Mouse (Mus musculus): ENCODE measurements around the gene Tub. TPM values are rescaled to one million over a fixed set of nuclear protein-coding genes. Genes with fewer than 3 reads are reported as not detected.

Gene Tub
- total and polyA plus RNA-seq, 2 experiments, result under 0.01 TPM; not detected in 1

DNA sequence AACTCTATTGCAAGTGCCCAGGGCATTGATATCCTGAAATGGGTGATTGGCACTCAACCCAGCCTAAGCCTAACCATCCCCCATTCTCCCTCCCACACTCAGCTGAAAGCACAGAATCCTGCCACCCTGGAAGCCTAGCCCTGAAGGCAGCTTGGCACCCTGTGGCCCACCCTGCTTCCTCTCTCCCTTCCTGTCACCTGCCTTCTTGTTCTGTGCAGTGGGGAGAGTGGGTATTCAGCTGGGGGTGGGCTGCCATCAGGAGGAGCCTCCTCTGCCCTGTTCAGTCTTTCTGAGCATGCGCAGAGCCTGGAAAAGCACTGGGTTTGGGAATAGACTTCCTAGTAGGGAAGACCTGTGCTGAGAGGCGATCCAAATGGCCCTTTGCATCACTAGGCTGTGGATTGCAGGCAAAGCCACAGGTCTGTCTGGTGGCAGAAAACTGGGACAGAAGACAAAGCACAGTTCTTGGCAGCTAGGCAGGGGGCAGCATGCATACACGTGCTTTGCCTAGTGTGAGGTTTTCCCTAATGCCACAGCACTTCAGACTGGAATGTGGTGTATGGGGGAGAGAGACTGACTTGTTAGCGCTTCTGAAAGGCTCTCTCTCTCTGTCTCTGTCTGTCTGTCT, 63.0 kb downstream of the Tub start:
- H3K36me3 ChIP-seq (ENCODE audit: control insufficient read depth, insufficient read depth, low read length), result no peaks in the 10 kb centered on the region
- H3K79me2 ChIP-seq (ENCODE audit: control insufficient read depth, insufficient read depth, low read length), result no peaks in the 10 kb centered on the region
- H3K9ac ChIP-seq (ENCODE audit: low read depth, low read length), result no peak overlapping the region
- H3K27me3 ChIP-seq (ENCODE audit: control insufficient read depth, insufficient read depth, low read length), result peaks cover 19% of the 10 kb centered on the region
- H3K4me3 ChIP-seq (ENCODE audit: insufficient read depth, low read depth, low read length), result no peak overlapping the region
- H3K27ac ChIP-seq (replicated peaks; ENCODE audit: insufficient read depth, low read depth, low read length), result no peak overlapping the region
- no peak for DNase-seq (ENCODE audit: extremely low read depth, low read depth, low spot score)
- 46% methylated on average over 4 of the region's 4 CpGs for WGBS
- TF ChIP-seq CTCF (IDR thresholded peaks at IDR 0.05; ENCODE audit: low read depth, low read length) (no peak), POLR2A (IDR thresholded peaks at IDR 0.05; ENCODE audit: extremely low read depth, insufficient read depth, low read length) (no peak)
- H3K4me1 ChIP-seq (ENCODE audit: control insufficient read depth, insufficient read depth, low read length), result no peaks in the 10 kb centered on the region

GRCm38 (mm10) chr7:109014851-109015250, 64.7 kb downstream of the Tub start:
- no peak overlapping the region for H3K9ac ChIP-seq (ENCODE audit: low read depth, low read length)
- H3K4me3 ChIP-seq (ENCODE audit: insufficient read depth, low read depth, low read length), result no peak overlapping the region
- H3K27ac ChIP-seq (replicated peaks; ENCODE audit: insufficient read depth, low read depth, low read length), result no peak overlapping the region
- H3K4me1 ChIP-seq (ENCODE audit: control insufficient read depth, insufficient read depth, low read length), result no peaks in the 10 kb centered on the region
- H3K27me3 ChIP-seq (ENCODE audit: control insufficient read depth, insufficient read depth, low read length), result peaks cover 17% of the 10 kb centered on the region
- no peaks in the 10 kb centered on the region for H3K79me2 ChIP-seq (ENCODE audit: control insufficient read depth, insufficient read depth, low read length)
- no peak for DNase-seq (ENCODE audit: extremely low read depth, low read depth, low spot score)
- TF ChIP-seq CTCF (IDR thresholded peaks at IDR 0.05; ENCODE audit: low read depth, low read length), result no peak
- TF ChIP-seq POLR2A (IDR thresholded peaks at IDR 0.05; ENCODE audit: extremely low read depth, insufficient read depth, low read length), result no peak
- 78% methylated on average over 7 of the region's 7 CpGs for WGBS
- no peaks in the 10 kb centered on the region for H3K36me3 ChIP-seq (ENCODE audit: control insufficient read depth, insufficient read depth, low read length)

DNA sequence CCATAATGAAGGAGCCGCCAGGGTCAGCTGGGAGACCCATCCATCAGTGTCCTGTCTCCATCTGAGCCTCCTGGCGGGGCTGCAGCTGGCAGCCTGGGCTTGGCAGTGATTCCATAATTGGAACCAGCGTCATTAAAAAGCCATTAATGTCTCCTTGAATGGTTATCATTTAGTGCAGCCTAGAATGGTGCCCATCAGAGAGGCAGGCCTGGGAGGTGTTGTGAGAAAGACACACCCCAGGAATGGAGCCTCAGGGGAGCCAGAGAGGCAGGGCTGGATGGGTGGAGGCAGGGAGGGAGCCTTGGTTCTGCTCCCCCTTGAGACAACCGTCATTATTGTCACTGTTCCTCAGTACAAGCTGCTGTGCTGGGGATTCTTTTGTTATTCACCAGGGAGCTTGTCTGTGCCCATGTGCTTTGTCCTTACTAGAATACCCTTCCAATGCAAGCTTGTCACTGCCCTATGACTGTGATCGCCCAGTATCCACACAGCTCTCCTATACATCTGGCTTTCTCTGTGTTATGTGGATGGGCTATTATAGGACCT, 66.3 kb downstream of the Tub start:
- H3K4me1 ChIP-seq (ENCODE audit: control insufficient read depth, insufficient read depth, low read length), result no peaks in the 10 kb centered on the region
- no peak overlapping the region for H3K4me3 ChIP-seq (ENCODE audit: insufficient read depth, low read depth, low read length)
- DNase-seq (ENCODE audit: extremely low read depth, low read depth, low spot score), result no peak
- H3K27ac ChIP-seq (replicated peaks; ENCODE audit: insufficient read depth, low read depth, low read length), result no peak overlapping the region
- 62% methylated on average over 5 of the region's 5 CpGs for WGBS
- H3K9ac ChIP-seq (ENCODE audit: low read depth, low read length), result no peak overlapping the region
- H3K79me2 ChIP-seq (ENCODE audit: control insufficient read depth, insufficient read depth, low read length), result no peaks in the 10 kb centered on the region
- TF ChIP-seq POLR2A (IDR thresholded peaks at IDR 0.05; ENCODE audit: extremely low read depth, insufficient read depth, low read length) (no peak), CTCF (IDR thresholded peaks at IDR 0.05; ENCODE audit: low read depth, low read length) (no peak)
- H3K36me3 ChIP-seq (ENCODE audit: control insufficient read depth, insufficient read depth, low read length), result no peaks in the 10 kb centered on the region
- peaks cover 3% of the 10 kb centered on the region; the same call in 1 of the 2 replicates for H3K27me3 ChIP-seq (ENCODE audit: control insufficient read depth, insufficient read depth, low read length)

GRCm38 (mm10) chr7:109019243-109019642, 69.1 kb downstream of the Tub start:
- no peak overlapping the region for H3K9ac ChIP-seq (ENCODE audit: low read depth, low read length)
- no peaks in the 10 kb centered on the region for H3K27me3 ChIP-seq (ENCODE audit: control insufficient read depth, insufficient read depth, low read length)
- TF ChIP-seq POLR2A (IDR thresholded peaks at IDR 0.05; ENCODE audit: extremely low read depth, insufficient read depth, low read length) (no peak), CTCF (IDR thresholded peaks at IDR 0.05; ENCODE audit: low read depth, low read length) (no peak)
- H3K36me3 ChIP-seq (ENCODE audit: control insufficient read depth, insufficient read depth, low read length), result no peaks in the 10 kb centered on the region
- DNase-seq (ENCODE audit: extremely low read depth, low read depth, low spot score), result no peak
- no peaks in the 10 kb centered on the region for H3K79me2 ChIP-seq (ENCODE audit: control insufficient read depth, insufficient read depth, low read length)
- no peak overlapping the region for H3K27ac ChIP-seq (replicated peaks; ENCODE audit: insufficient read depth, low read depth, low read length)
- H3K4me3 ChIP-seq (ENCODE audit: insufficient read depth, low read depth, low read length), result no peak overlapping the region
- H3K4me1 ChIP-seq (ENCODE audit: control insufficient read depth, insufficient read depth, low read length), result no peaks in the 10 kb centered on the region
- 87% methylated on average over 7 of the region's 7 CpGs for WGBS

DNA sequence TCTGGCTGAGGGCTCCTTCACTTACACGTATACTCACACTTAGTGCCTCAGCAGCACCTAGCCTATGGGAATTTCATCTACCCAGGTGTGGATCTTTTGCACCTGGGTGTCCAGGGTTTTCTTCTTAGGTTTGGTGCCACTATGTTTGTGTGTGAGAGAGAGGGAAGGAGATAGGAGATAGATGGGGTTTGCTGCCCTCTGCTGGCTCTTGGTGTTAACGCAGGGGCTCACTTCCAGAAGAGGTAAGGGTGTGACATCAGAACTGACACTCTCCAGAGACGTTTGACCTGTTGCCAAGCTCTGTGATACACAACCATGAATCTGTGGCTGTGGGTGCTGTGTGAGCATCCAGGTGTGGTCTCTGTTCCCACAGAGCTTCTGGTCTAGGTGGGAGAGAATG, 71.3 kb downstream of the Tub start:
- Histone ChIP-seq H3K9ac (ENCODE audit: low read depth, low read length) (no peak overlapping the region), H3K27me3 (ENCODE audit: control insufficient read depth, insufficient read depth, low read length) (no peaks in the 10 kb centered on the region), H3K4me1 (ENCODE audit: control insufficient read depth, insufficient read depth, low read length) (no peaks in the 10 kb centered on the region), H3K79me2 (ENCODE audit: control insufficient read depth, insufficient read depth, low read length) (no peaks in the 10 kb centered on the region), H3K27ac (replicated peaks; ENCODE audit: insufficient read depth, low read depth, low read length) (no peak overlapping the region), H3K36me3 (ENCODE audit: control insufficient read depth, insufficient read depth, low read length) (no peaks in the 10 kb centered on the region), H3K4me3 (ENCODE audit: insufficient read depth, low read depth, low read length) (no peak overlapping the region)
- WGBS, result 11% methylated on average over 3 of the region's 3 CpGs
- TF ChIP-seq POLR2A (IDR thresholded peaks at IDR 0.05; ENCODE audit: extremely low read depth, insufficient read depth, low read length) (no peak), CTCF (IDR thresholded peaks at IDR 0.05; ENCODE audit: low read depth, low read length) (peak; percentile 74)
- DNase-seq (ENCODE audit: extremely low read depth, low read depth, low spot score), result peak; percentile 24

DNA sequence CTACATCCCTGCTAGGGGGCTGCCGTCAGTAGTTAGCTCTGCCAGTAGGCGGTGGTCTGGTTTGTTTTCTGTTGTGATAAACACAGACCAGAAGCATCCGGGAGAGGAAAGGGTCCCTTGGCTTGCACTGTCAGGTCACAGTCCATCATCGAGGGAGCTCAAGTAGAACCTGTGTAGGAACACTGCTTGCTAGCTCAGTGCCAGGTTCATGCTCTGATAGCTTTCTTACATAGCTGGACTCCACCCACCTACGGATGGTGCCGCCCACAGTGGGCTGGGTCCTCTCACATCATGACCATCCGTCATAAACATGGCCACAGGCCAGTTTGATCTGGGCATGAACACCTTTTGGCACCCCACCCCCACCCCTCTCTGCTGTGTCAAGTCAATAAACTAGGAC, 75.6 kb downstream of the Tub start:
- no peaks in the 10 kb centered on the region for H3K27me3 ChIP-seq (ENCODE audit: control insufficient read depth, insufficient read depth, low read length)
- TF ChIP-seq POLR2A (IDR thresholded peaks at IDR 0.05; ENCODE audit: extremely low read depth, insufficient read depth, low read length) (no peak), CTCF (IDR thresholded peaks at IDR 0.05; ENCODE audit: low read depth, low read length) (no peak)
- H3K79me2 ChIP-seq (ENCODE audit: control insufficient read depth, insufficient read depth, low read length), result no peaks in the 10 kb centered on the region
- DNase-seq (ENCODE audit: extremely low read depth, low read depth, low spot score), result no peak
- H3K4me1 ChIP-seq (ENCODE audit: control insufficient read depth, insufficient read depth, low read length), result no peaks in the 10 kb centered on the region
- no peak overlapping the region for H3K27ac ChIP-seq (replicated peaks; ENCODE audit: insufficient read depth, low read depth, low read length)
- WGBS, result 76% methylated on average over 7 of the region's 7 CpGs
- no peaks in the 10 kb centered on the region for H3K36me3 ChIP-seq (ENCODE audit: control insufficient read depth, insufficient read depth, low read length)
- no peak overlapping the region for H3K4me3 ChIP-seq (ENCODE audit: insufficient read depth, low read depth, low read length)
- H3K9ac ChIP-seq (ENCODE audit: low read depth, low read length), result no peak overlapping the region

All from liver, adult 2 months (tissue).